Mouse (Mus musculus) testis, adult 2 months (tissue): Measurements from ENCODE around the gene Col4a4. TPM values are rescaled to one million over a fixed set of nuclear protein-coding genes. Genes with fewer than 3 reads are reported as not detected.

Experiments used
- H3K27ac ChIP-seq: fragments of 200-500 bp; 2 replicates; pipeline ENCODE4 v1.5.1; 2012; ENCODE audit warnings: low read depth, low read length; ENCODE audit not compliant: control insufficient read depth, insufficient read depth
- H3K27me3 ChIP-seq: fragments of 200-500 bp; 2 replicates; pipeline ENCODE4 v1.6.1; 2012; ENCODE audit warnings: mild to moderate bottlenecking, low read length, moderate library complexity; ENCODE audit not compliant: control insufficient read depth, insufficient read depth
- H3K36me3 ChIP-seq: fragments of 200-500 bp; 2 replicates; pipeline ENCODE4 v1.6.1; 2012; ENCODE audit warnings: mild to moderate bottlenecking, low read length; ENCODE audit not compliant: control insufficient read depth, insufficient read depth
- H3K4me1 ChIP-seq: fragments of 200-500 bp; 2 replicates; pipeline ENCODE4 v1.6.1; 2012; ENCODE audit warnings: low read length; ENCODE audit not compliant: control insufficient read depth, insufficient read depth
- H3K4me3 ChIP-seq: fragments of 200-500 bp; 2 replicates; pipeline ENCODE4 v1.5.1; 2012; ENCODE audit warnings: low read depth, mild to moderate bottlenecking, low read length, moderate library complexity, mixed read lengths; ENCODE audit not compliant: control insufficient read depth
- CTCF ChIP-seq: fragments of 200-500 bp; IDR thresholded peaks from 2 replicates; pipeline ENCODE4 v1.5.1; 2012; ENCODE audit warnings: low read depth, mild to moderate bottlenecking, inconsistent platforms, low read length, moderate library complexity; ENCODE audit not compliant: control insufficient read depth, insufficient read depth, insufficient replicate concordance
- POLR2A ChIP-seq: fragments of 200-500 bp; IDR thresholded peaks from 2 replicates; pipeline ENCODE4 v1.6.1; 2012; ENCODE audit warnings: low read depth, mild to moderate bottlenecking, inconsistent platforms, low read length, moderate library complexity; ENCODE audit not compliant: control insufficient read depth
- polyA plus RNA-seq: library from polyadenylated mRNA; depleted of rRNA; stranded (reverse); fragments of >200 nt; gene quantifications from 2 replicates; pipeline ENCODE4 v1.2.3, GENCODE M21; 2012; rRNA removed

Gene Col4a4
- polyA plus RNA-seq, 1 experiment, result 5.4 TPM

GRCm38 (mm10) chr1:82414434-82415045 is 172.1 kb downstream of the Col4a4 start:
- no peaks in the 10 kb centered on the region for H3K36me3 ChIP-seq
- no peak overlapping the region for H3K27ac ChIP-seq
- no peak overlapping the region for H3K4me3 ChIP-seq
- TF ChIP-seq POLR2A (no peak), CTCF (no peak)
- no peaks in the 10 kb centered on the region for H3K4me1 ChIP-seq
- no peaks in the 10 kb centered on the region for H3K27me3 ChIP-seq

DNA sequence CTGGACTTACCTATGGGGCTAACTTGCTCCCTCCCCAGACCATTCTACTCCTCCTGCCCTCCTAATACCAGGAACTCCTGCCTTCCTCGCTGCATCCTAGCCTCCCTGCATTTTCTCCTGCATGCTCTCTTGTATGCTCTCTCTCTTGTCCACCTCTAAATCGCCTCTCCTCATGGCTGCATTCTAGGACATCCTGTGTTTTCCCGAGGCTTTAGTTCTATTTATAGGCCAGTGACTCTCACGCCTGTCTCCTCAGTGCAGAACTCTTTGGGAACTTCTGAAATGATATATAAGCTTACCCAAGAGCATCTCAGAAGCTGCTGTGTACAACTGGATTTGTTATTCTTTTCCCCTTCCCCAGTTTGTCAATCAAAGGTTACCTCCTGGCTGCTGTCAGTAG is 174.6 kb downstream of the Col4a4 start:
- peaks cover 3% of the 10 kb centered on the region for H3K4me1 ChIP-seq
- no peaks in the 10 kb centered on the region for H3K27me3 ChIP-seq
- no peak overlapping the region for H3K27ac ChIP-seq
- no peaks in the 10 kb centered on the region for H3K36me3 ChIP-seq
- no peak for TF ChIP-seq POLR2A
- TF ChIP-seq CTCF, result no peak
- no peak overlapping the region for H3K4me3 ChIP-seq

DNA sequence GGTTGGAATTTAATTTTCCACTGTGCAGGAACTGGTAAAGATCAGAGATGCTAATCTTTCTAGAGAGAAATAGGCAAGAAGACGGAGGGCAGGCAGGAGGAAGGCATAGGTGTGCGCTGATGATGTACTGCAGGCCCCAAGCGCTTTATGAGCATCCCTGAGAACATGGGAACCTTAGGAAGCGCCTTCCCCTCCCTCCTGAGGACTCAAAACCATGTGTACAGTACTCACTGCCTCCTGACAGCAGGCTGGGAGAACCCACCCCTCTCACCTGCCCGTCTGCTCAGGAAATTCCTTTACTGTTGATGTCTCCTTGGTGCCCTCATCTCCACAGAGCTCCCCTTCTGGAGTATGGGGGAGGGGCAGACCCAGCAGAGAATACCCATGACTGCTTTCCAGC is 175.1 kb downstream of the Col4a4 start:
- Histone ChIP-seq H3K27me3 (no peaks in the 10 kb centered on the region), H3K4me1 (peaks cover 3% of the 10 kb centered on the region), H3K27ac (no peak overlapping the region), H3K4me3 (no peak overlapping the region), H3K36me3 (no peaks in the 10 kb centered on the region)
- TF ChIP-seq CTCF, result no peak
- no peak for TF ChIP-seq POLR2A

DNA sequence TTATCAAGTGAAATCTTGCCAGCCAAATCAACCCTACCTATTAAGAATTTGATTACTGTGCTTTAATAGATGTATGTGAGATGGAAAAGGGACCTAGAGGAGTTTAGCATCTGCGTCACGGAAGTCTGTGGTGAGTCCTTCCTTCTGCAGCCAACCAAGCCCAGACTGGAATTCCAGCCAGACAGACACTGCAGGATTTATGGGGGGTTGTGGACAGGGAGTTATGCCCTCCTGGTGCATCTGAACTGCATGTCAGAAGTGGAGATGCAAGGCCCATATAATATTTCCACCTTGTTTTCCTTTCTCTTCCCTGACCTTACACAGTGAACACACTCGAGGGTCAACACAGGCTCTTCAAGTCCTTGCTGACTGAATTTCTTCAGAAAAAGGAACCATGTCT is 176.1 kb downstream of the Col4a4 start:
- Histone ChIP-seq H3K36me3 (no peaks in the 10 kb centered on the region), H3K4me1 (peaks cover 3% of the 10 kb centered on the region), H3K27ac (no peak overlapping the region), H3K4me3 (no peak overlapping the region), H3K27me3 (no peaks in the 10 kb centered on the region)
- TF ChIP-seq POLR2A, result no peak
- TF ChIP-seq CTCF, result no peak

DNA sequence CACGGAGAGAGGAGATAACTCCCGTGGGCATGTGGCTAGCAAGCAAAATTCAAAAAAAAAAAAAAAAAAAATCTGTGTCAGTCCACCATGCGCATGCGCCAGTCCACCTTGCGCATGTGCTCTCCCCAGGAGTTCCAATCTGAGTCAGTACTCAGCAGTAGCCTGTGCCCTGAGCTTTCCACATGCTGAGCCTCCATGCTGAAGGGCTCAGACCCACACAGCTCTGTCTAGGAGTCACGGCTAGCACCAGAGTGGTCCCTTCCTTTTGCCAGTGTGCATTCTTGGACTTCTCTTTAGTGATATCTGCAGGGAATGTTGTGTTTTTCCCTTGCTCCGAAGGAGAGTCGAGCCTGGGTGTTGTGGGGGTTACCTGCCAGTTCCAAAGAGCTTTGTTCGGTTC is 177.4 kb downstream of the Col4a4 start:
- TF ChIP-seq POLR2A (no peak), CTCF (no peak)
- Histone ChIP-seq H3K27ac (no peak overlapping the region), H3K36me3 (no peaks in the 10 kb centered on the region), H3K27me3 (no peaks in the 10 kb centered on the region), H3K4me1 (peaks cover 3% of the 10 kb centered on the region), H3K4me3 (no peak overlapping the region)

DNA sequence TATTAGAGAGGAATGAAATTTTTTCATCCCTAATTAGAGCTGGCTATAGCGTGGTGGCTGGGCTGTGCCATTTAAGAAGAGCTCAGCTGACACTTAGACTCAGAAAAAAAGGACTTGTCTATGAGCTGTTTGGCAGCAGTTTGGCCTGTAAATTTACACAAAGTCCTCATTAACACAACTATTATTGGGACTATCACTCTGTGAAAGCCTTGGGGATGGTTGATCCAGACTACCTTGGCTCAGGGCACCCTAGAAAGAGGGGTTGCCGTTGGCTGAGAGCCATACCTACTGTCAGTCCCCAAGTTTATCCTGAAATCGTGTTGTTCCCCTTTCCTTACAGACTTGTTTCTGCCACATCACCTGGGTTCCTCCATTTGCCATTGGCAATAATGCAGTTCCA is 178.9 kb downstream of the Col4a4 start:
- Histone ChIP-seq H3K4me1 (peaks cover 3% of the 10 kb centered on the region), H3K36me3 (no peaks in the 10 kb centered on the region), H3K27ac (no peak overlapping the region), H3K4me3 (no peak overlapping the region), H3K27me3 (no peaks in the 10 kb centered on the region)
- no peak for TF ChIP-seq CTCF
- no peak for TF ChIP-seq POLR2A

Other genes with a start within 250 kb of the Col4a4 start
- 5.3 and 7.9 TPM in 2 replicates for gene Col4a3, start 72 bp upstream of the Col4a4 start, polyA plus RNA-seq
- gene Mff, start 138.0 kb upstream of the Col4a4 start, polyA plus RNA-seq, result 167 and 199 TPM in 2 replicates
- gene Tm4sf20, start 181.6 kb upstream of the Col4a4 start, polyA plus RNA-seq, result not detected in 2 replicates
- gene Gm47791, start 184.4 kb upstream of the Col4a4 start, polyA plus RNA-seq, result not detected in 2 replicates